Mouse (Mus musculus): ENCODE measurements around the gene Utrn.

- no peak for TF ChIP-seq POLR2A (IDR thresholded peaks at IDR 0.05; ENCODE audit: borderline replicate concordance, extremely low read depth, insufficient read depth, insufficient read length, poor library complexity, severe bottlenecking)
- TF ChIP-seq CTCF (IDR thresholded peaks at IDR 0.05; ENCODE audit: borderline replicate concordance, extremely low read depth, insufficient read depth, insufficient read length), result no peak
Observed at GRCm38 (mm10) chr10:12863581-12863980, 5.6 kb downstream of the Utrn start.
